Mouse (Mus musculus) frontal cortex, adult 2 months (tissue): ENCODE measurements at regions not wholly inside any gene's neighbourhood (a gene's known extent, or its start where the extent isn't known, plus 50 kb on each side); places are given as distances from the start of the nearest gene placed in this dataset.

Source experiments
- DNase-seq, 2 experiments: peaks; one replicate each; pipeline ENCODE4 v3.0.0; 2022; ENCODE audit warnings: low spot score in 1 of 2; ENCODE audit errors: extremely low spot score in 1 of 2

- DNase-seq, result no peak
Measured at GRCm38 (mm10) chr15:62180718-62181117, 1257.9 kb upstream of the A1bg start.

DNA sequence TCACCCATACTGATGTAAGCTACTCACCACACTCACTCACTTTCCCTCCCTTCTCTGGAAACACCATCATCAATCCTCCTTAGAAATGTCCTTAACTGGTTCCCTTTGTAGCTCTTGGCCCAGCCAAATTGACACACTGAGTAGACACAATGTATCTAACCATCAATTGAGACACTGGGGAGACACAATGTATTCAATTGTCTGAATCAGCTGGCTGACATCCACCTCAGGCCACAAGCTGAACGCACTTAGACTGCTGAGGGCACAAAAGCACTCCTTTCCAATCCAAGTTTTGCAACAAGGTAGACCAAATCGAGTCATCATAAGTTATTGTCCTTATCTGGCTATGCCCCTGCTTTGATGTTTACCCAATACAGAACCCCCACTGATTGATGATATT lies 1257.0 kb upstream of the A1bg start:
- no peak for DNase-seq

DNA sequence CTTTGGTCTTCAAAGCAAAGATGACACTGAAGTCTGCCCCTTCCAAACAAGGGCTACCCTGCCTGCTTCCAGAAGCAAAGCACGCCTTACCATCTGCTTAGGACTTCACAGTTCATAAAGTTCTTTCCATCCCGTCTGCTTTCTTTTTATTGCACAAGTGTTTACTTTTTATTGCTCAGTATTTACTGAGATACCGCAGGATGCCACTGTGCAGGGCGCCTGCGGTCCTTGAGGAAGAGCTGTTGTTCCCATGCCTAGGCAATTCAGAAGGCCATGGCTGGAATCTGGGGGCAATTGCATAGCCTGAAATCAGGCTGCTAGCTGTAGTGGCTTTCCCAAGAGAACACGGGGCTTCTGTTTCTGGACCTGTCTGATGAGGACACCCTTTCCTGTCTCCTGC lies 1255.8 kb upstream of the A1bg start:
- DNase-seq, result no peak

DNA sequence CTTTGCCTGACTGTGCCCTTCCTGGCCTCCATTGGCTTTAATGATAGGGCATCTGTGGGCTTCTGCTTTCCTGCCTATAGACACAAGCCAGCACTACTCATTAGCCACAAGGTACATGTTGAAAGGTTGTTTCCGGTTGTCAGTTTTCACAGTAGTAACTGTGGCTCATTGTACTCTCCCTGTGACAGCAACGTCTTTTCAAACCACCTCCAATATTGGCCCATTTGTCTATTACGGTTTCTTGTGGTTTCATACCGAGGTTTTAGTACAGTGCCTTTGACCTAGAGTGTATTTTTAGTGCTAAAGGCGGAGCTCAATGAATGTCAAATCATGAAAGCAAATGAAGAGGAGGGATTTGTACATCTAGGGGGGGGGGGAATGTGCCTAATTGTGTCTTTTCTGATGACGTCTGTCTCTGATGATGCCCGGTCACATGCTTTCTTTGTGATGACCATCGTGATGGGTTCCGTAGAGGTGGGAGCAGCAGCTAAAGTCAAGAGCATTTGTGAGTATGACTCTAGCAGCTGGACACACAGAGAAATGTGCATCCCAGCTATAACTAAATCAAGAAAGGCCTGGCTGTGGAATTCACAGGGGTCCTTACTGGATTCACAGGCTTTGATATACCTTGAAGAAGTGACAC lies 1255.1 kb upstream of the A1bg start:
- no peak for DNase-seq

DNA sequence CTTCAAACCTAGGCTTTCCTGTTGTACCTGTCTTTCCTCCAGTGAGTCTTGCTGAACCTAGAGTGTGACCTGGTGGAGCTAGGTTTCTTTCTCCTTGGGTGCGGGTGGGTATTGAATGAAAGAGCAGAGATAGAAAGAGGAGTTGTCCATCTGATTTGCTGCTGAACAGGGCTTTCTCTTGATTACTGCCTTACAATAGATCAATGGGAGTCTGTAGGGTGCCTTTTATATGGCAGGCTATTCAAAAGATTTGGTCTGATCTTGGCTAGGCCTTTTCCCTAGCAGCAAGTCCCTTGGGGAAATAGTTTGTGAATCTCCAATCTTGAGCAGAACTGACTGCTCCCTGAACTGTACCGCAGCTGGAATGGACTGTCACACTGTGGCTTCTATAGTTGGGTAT lies 1253.3 kb upstream of the A1bg start:
- DNase-seq, result no peak

- DNase-seq, result no peak
Measured at GRCm38 (mm10) chr15:62173633-62174543, 1251.1 kb upstream of the A1bg start.

GRCm38 (mm10) chr15:62171632-62172031 lies 1248.8 kb upstream of the A1bg start:
- no peak for DNase-seq

GRCm38 (mm10) chr15:62171167-62171566 lies 1248.4 kb upstream of the A1bg start:
- no peak for DNase-seq

- DNase-seq, result no peak
Measured at GRCm38 (mm10) chr15:62170337-62170736, 1247.5 kb upstream of the A1bg start.

DNA sequence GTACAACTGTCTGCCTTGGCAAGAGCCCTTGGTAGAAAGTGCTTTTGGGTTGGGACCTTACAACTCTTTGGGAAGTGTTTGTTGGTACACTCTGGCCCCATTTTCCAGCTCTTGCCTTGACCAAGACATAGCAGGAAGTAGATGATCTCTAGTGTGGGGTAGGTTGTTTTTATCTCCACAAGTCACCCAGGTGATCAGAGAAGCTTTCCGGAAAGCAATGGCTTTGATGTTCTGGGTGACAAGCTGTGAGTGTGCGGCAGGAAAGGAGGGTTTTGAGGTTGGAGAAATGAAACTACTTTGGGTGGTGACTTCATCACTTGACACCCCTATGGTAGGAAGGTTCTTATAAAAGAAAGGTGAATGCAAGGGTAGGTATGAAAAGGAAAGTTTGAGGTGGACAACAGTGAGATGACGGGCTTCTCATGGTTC lies 1246.8 kb upstream of the A1bg start:
- no peak for DNase-seq

GRCm38 (mm10) chr15:62168958-62169590 lies 1246.3 kb upstream of the A1bg start:
- DNase-seq, result no peak

DNA sequence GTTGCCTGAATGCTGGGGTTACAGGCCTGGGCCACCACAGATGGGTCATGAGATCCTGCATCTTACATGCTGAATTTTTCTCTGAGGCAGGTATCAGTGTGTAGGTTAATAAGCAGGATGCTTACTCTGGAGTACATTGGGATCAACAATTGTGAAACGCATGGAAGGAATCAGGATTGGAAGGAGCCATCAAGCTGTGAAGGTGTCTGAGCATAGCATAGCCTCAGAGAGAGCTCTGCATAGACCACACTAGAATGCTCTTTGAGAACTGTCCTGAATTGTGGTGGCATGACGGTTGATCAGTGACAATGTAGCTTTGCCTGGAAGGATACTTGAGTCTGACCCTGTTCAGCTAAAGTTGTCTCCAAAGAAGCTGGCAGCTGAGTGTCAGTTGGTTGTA lies 1245.7 kb upstream of the A1bg start:
- DNase-seq, result no peak

- DNase-seq, result no peak
Measured at GRCm38 (mm10) chr15:62166786-62167185, 1244.0 kb upstream of the A1bg start.

DNA sequence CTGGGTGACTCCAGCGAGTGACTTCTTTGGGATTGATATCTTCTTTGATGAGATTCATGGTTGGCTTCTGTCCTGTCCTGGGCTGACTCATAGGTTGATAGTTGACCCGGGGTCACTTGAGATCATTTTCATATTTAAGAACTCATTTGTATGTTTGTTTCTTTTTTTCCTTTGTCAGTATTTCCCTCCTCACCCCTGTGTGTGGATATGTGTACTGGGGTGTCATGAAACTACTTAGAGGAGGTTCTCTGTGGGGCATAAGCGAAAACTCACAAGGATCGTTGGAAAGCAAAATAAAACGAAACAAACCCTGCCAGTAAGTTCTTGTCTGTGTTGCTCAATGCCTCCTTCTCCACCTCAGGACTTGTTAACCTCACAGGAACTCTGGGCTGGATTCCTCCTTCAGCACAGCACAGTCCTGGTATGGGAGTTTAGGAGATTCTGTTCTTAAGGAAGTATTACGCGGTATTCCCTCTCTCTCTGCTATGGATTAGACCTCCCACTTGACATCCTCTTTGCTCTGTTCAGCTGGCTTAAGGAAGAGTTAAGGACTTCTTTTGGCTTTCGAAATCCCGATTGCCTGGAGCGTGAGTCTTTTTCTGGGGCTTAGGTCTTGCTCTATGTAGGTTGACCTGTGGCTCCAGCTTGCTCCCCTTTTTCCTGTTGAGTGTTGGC lies 1243.2 kb upstream of the A1bg start:
- no peak for DNase-seq

GRCm38 (mm10) chr15:62164766-62165410 lies 1242.1 kb upstream of the A1bg start:
- DNase-seq, result no peak

DNA sequence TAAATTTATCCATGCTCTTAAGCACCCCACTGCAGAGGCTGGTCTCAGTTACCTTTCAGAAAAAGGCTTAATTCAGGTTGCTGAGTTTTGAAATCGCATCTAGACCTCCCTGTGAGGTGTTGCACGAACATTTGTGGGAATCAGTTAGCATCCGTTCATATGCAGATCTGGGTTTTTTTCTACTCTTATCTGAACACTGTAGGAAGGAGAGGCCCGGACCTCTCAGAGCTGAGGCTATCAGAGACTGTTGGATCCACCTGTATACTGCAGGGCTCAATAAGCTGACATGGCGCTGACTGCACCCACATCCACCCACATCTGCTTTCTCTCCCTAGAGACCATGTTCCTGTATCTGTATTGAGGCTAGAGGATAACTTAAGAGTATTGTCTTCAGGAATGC lies 1240.4 kb upstream of the A1bg start:
- DNase-seq, result no peak

DNA sequence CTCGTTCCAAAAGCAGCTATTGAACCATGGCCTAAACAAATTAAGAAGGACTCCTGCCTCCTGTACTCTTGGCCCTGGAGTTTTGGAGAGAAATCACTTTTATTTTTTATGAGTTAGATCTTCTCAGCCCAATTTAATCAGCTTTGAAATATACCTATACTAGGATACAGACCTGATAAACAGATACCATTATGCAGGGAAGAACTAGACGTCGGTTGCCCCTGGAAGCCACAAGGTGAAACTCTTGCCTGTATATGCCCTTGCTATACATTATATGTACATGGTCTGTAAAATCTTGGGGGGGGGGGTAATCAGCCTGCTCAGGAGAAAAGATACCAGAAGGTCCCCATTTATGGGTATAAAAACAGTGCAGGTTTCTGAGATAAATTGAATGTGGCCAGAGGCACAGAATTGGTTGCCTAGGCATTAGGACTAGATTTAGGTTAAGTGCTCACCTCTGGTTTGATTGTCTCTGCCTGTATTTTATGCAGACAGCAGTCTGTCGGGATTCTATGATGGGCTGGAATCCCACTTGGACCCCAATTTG lies 1239.9 kb upstream of the A1bg start:
- DNase-seq, result no peak

GRCm38 (mm10) chr15:62161975-62162647 lies 1239.3 kb upstream of the A1bg start:
- no peak for DNase-seq

DNA sequence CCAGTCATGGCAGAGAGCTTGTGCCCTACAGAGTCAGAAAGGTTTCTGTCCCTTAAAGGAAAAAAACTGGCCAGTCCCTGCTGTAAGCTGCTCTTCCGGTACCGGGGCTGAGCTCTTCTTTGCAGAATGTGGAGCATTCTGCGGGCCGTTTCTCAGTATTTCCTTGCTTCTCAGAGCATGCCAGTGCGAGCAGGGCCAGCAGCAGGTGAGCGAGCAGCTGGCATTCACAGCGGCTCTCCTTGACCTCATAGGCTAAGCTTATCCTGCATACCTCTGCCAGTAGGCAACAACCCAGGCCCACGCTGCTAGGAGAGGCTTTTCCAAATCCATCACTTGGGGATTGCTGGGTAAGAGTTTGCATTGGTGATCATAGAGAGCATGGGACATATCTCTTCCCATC lies 1238.2 kb upstream of the A1bg start:
- DNase-seq, result no peak
